Mouse (Mus musculus) kidney, adult 18-20 months (tissue): ENCODE results near the gene Capn5.

Experiments used
- DNase-seq: peaks from one replicate; pipeline ENCODE4 v3.0.0; 2021

Gene Capn5

GRCm38 (mm10) chr7:98174883-98175755, 3.0 kb downstream of the Capn5 start:
- DNase-seq, result no peak

- DNase-seq, result no peak
Measured at GRCm38 (mm10) chr7:98173408-98173807, 4.7 kb downstream of the Capn5 start.

GRCm38 (mm10) chr7:98172661-98173060, 5.4 kb downstream of the Capn5 start:
- no peak for DNase-seq

- DNase-seq, result no peak
Measured at GRCm38 (mm10) chr7:98171141-98172073, 6.7 kb downstream of the Capn5 start.

- DNase-seq, result peak; percentile 30
Measured at GRCm38 (mm10) chr7:98164999-98165528, 13.0 kb downstream of the Capn5 start.

GRCm38 (mm10) chr7:98164382-98164998, 13.6 kb downstream of the Capn5 start:
- no peak for DNase-seq

- DNase-seq, result no peak
Measured at GRCm38 (mm10) chr7:98163700-98164099, 14.4 kb downstream of the Capn5 start.

- DNase-seq, result peak; percentile 3
Measured at GRCm38 (mm10) chr7:98162239-98162638, 15.8 kb downstream of the Capn5 start.

GRCm38 (mm10) chr7:98160041-98160740, 17.9 kb downstream of the Capn5 start:
- DNase-seq, result no peak

- DNase-seq, result peak; percentile 81
Measured at GRCm38 (mm10) chr7:98158481-98158880, 19.6 kb downstream of the Capn5 start.

GRCm38 (mm10) chr7:98157636-98158332, 20.3 kb downstream of the Capn5 start:
- DNase-seq, result no peak

- no peak for DNase-seq
Measured at GRCm38 (mm10) chr7:98156280-98156665, 21.8 kb downstream of the Capn5 start.

- DNase-seq, result peak; percentile 74
Measured at GRCm38 (mm10) chr7:98155546-98156279, 22.4 kb downstream of the Capn5 start.

GRCm38 (mm10) chr7:98153892-98154291, 24.2 kb downstream of the Capn5 start:
- DNase-seq, result no peak

GRCm38 (mm10) chr7:98153345-98153744, 24.7 kb downstream of the Capn5 start:
- DNase-seq, result no peak

- DNase-seq, result no peak
Measured at GRCm38 (mm10) chr7:98152400-98152799, 25.7 kb downstream of the Capn5 start.

- no peak for DNase-seq
Measured at GRCm38 (mm10) chr7:98150525-98150924, 27.5 kb downstream of the Capn5 start.

- no peak for DNase-seq
Measured at GRCm38 (mm10) chr7:98149802-98150201, 28.3 kb downstream of the Capn5 start.

GRCm38 (mm10) chr7:98148721-98149407, 29.2 kb downstream of the Capn5 start:
- DNase-seq, result no peak

GRCm38 (mm10) chr7:98147766-98148165, 30.3 kb downstream of the Capn5 start:
- peak; percentile 61 for DNase-seq
